Mouse (Mus musculus) small intestine, adult 2 months (tissue): ENCODE measurements around the gene Dtx3. TPM values are rescaled to one million over a fixed set of nuclear protein-coding genes. Genes with fewer than 3 reads are reported as not detected.

Experiments
- H3K27ac ChIP-seq: fragments of 200-500 bp; 2 replicates; pipeline ENCODE4 v1.5.1; 2012; ENCODE audit warnings: low read depth, low read length, control low read depth, inconsistent platforms; ENCODE audit not compliant: insufficient read depth
- H3K27me3 ChIP-seq: fragments of 200-500 bp; 2 replicates; pipeline ENCODE4 v1.6.1; 2012; ENCODE audit warnings: mild to moderate bottlenecking, moderate library complexity, low read length, inconsistent platforms; ENCODE audit not compliant: control insufficient read depth, insufficient read depth
- H3K36me3 ChIP-seq: fragments of 200-500 bp; 2 replicates; pipeline ENCODE4 v1.6.1; 2012; ENCODE audit warnings: mild to moderate bottlenecking, low read length, control low read depth, inconsistent platforms; ENCODE audit not compliant: control insufficient read depth, insufficient read depth
- H3K4me1 ChIP-seq: fragments of 200-500 bp; 2 replicates; pipeline ENCODE4 v1.6.1; 2012; ENCODE audit warnings: low read length, inconsistent platforms, mixed read lengths; ENCODE audit not compliant: control insufficient read depth, insufficient read depth, insufficient read length
- H3K4me3 ChIP-seq: fragments of 200-500 bp; 2 replicates; pipeline ENCODE4 v1.5.1; 2012; ENCODE audit warnings: low read depth, mild to moderate bottlenecking, control low read depth, inconsistent platforms, low read length, moderate library complexity
- CTCF ChIP-seq: fragments of 200-500 bp; IDR thresholded peaks from 2 replicates; pipeline ENCODE4 v1.5.1; 2012; ENCODE audit warnings: low read depth, mild to moderate bottlenecking, control low read depth, inconsistent platforms, low read length, moderate library complexity, mixed read lengths; ENCODE audit not compliant: insufficient replicate concordance, insufficient read length; ENCODE audit errors: extremely low read depth
- POLR2A ChIP-seq: fragments of 200-500 bp; IDR thresholded peaks from 2 replicates; pipeline ENCODE4 v1.6.1; 2012; ENCODE audit warnings: low read depth, mild to moderate bottlenecking, control low read depth, inconsistent platforms, low read length, moderate library complexity
- WGBS: fragments of 180-500 bp; shearing (Covaris S2); methylation state at CpG from one replicate; pipeline ENCODE4 v1.1.7; 2018; 5-methylcytosine and 5-hydroxymethylcytosine counted together
- polyA plus RNA-seq: library from polyadenylated mRNA; depleted of rRNA; stranded (reverse); fragments of >200 nt; gene quantifications from 2 replicates; pipeline ENCODE4 v1.2.3, GENCODE M21; 2012

Gene Dtx3
- polyA plus RNA-seq, 1 experiment: 35.3 TPM

- Histone ChIP-seq H3K36me3 (no peaks in the 10 kb centered on the region), H3K4me3 (peak overlapping the region; percentile 48), H3K27me3 (peaks cover 53% of the 10 kb centered on the region), H3K27ac (no peak overlapping the region), H3K4me1 (peaks cover 9% of the 10 kb centered on the region)
- 4% methylated on average over 41 of the region's 41 CpGs for WGBS
- TF ChIP-seq CTCF: 0 out of 2 replicates have a peak, but pooled peaks have one; percentile 5
- no peak for TF ChIP-seq POLR2A
These were observed 17.1 kb downstream of the Dtx3 start for GRCm38 (mm10) chr10:127178286-127179027.

GRCm38 (mm10) chr10:127177719-127178118 lies 17.8 kb downstream of the Dtx3 start:
- peak; percentile 91; the same call in 1 of the 2 replicates for TF ChIP-seq CTCF
- TF ChIP-seq POLR2A: no peak
- Histone ChIP-seq H3K4me1 (peaks cover 9% of the 10 kb centered on the region), H3K36me3 (peaks cover 4% of the 10 kb centered on the region; the same call in 1 of the 2 replicates), H3K27ac (no peak overlapping the region), H3K4me3 (peak overlapping the region; percentile 48), H3K27me3 (peaks cover 48% of the 10 kb centered on the region)
- 2% methylated on average over 23 of the region's 23 CpGs for WGBS

- TF ChIP-seq CTCF: no peak
- no peak for TF ChIP-seq POLR2A
- 24% methylated on average over 9 of the region's 9 CpGs for WGBS
- Histone ChIP-seq H3K4me1 (peaks cover 9% of the 10 kb centered on the region), H3K36me3 (peaks cover 6% of the 10 kb centered on the region), H3K27me3 (peaks cover 43% of the 10 kb centered on the region), H3K27ac (no peak overlapping the region), H3K4me3 (no peak overlapping the region)
These were observed 18.3 kb downstream of the Dtx3 start for GRCm38 (mm10) chr10:127177235-127177634.

GRCm38 (mm10) chr10:127176756-127177155 lies 18.8 kb downstream of the Dtx3 start:
- Histone ChIP-seq H3K27ac (no peak overlapping the region), H3K4me1 (peaks cover 9% of the 10 kb centered on the region), H3K4me3 (no peak overlapping the region), H3K36me3 (peaks cover 11% of the 10 kb centered on the region), H3K27me3 (peaks cover 43% of the 10 kb centered on the region)
- 8% methylated on average over 6 of the region's 7 CpGs for WGBS
- TF ChIP-seq CTCF (no peak), POLR2A (no peak)

GRCm38 (mm10) chr10:127176228-127176627 lies 19.3 kb downstream of the Dtx3 start:
- WGBS: 41% methylated on average over 3 of the region's 3 CpGs
- no peak overlapping the region for H3K27ac ChIP-seq
- TF ChIP-seq CTCF: no peak
- no peak for TF ChIP-seq POLR2A
- H3K36me3 ChIP-seq: peaks cover 16% of the 10 kb centered on the region
- no peak overlapping the region for H3K4me3 ChIP-seq
- peaks cover 40% of the 10 kb centered on the region for H3K27me3 ChIP-seq
- peaks cover 9% of the 10 kb centered on the region for H3K4me1 ChIP-seq

GRCm38 (mm10) chr10:127174170-127174569 lies 21.4 kb downstream of the Dtx3 start:
- TF ChIP-seq CTCF (no peak), POLR2A (no peak)
- Histone ChIP-seq H3K4me3 (no peak overlapping the region), H3K27me3 (peaks cover 25% of the 10 kb centered on the region), H3K36me3 (peaks cover 37% of the 10 kb centered on the region), H3K4me1 (peaks cover 22% of the 10 kb centered on the region), H3K27ac (no peak overlapping the region)
- WGBS: 42% methylated on average over 7 of the region's 7 CpGs

- 60% methylated on average over 16 of the region's 16 CpGs for WGBS
- no peak for TF ChIP-seq CTCF
- TF ChIP-seq POLR2A: no peak
- H3K4me1 ChIP-seq: peaks cover 20% of the 10 kb centered on the region
- peaks cover 18% of the 10 kb centered on the region for H3K27me3 ChIP-seq
- peaks cover 42% of the 10 kb centered on the region for H3K36me3 ChIP-seq
- no peak overlapping the region for H3K4me3 ChIP-seq
- no peak overlapping the region for H3K27ac ChIP-seq
These were observed 22.1 kb downstream of the Dtx3 start for GRCm38 (mm10) chr10:127173148-127174065.
